In the genomic region with DNA sequence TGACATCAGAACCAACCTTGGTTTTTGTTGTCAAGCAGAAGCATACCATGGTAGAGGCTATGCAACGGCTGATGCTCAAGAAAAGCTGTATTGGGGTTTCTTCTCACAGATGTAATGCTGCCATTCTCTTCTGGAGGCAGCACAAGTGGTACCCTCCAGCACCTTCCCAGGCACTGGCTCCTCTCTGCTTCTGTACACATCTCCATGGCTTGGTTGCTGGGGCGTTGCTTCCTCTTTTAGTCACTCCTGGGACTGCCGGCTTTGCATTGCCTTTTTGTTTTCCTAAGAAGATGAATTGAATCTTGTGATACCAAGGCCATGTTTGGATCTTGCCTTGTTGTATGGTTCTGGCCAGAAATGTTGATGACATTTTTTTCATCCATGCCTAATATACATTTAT, we compare ENCODE assay signal across 22 mouse cellular contexts. TPM values are rescaled to one million over a fixed set of nuclear protein-coding genes. Genes with fewer than 3 reads are reported as not detected.
DNase-seq lines count a peak whose midpoint lies in the region; ATAC-seq lines count a peak whose summit lies in the region.
"Had no signal": no experiment of that assay in that cellular context is flagged by ENCODE, and none has a peak within 500 bp of the region (broad histone marks: within the 10 kb centered on the region; RNA-seq: fewer than 3 reads in every experiment).

No protein-coding gene starts in this region.

- DNase-seq in heart, adult 11 months = peak; percentile 82
- no peak for DNase-seq in heart, postnatal 4 days
- DNase-seq in kidney, adult 11 months = no peak
- DNase-seq in left cerebral cortex, adult 8-10 months (ENCODE audit: low spot score in 2 of 2) = no peak
- DNase-seq: adrenal gland, adult 8-10 months; adrenal gland, postnatal 25 days; B cell, adult 2 months; cerebellum, adult 18-20 months; cerebellum, adult 9-10 months; cerebellum, postnatal 25 days; gastrocnemius, postnatal 14 days; heart, postnatal 36 days had no signal

- peak; percentile 60; the same call in 1 of the 2 replicates for ATAC-seq in granulocyte monocyte progenitor cell, adult 5-6 weeks (replicated peaks; ENCODE audit: poor library complexity, severe bottlenecking)
- ATAC-seq in megakaryocyte progenitor cell, adult 5-6 weeks (replicated peaks; ENCODE audit: poor library complexity) = 0 out of 2 replicates have a peak, but pooled peaks have one; percentile 26
- ATAC-seq in erythroid progenitor cell, adult 5-6 weeks (replicated peaks; ENCODE audit: low FRiP score, poor library complexity, severe bottlenecking) = no peak
- ATAC-seq: forebrain, embryonic 15.5 days; hindbrain, postnatal 0 days; inflammation-experienced regulatory T-cells, adult 6 months; intestine, embryonic 16.5 days had no signal

RNA-seq across cellular contexts. Expression of gene Ptchd3, which starts 40.5 kb away (rescaled TPM):
- total RNA-seq in heart, postnatal 4 days (2021) = under 1 TPM; 0.18 to 0.60 TPM
- total RNA-seq in granulocyte monocyte progenitor cell, adult 5-6 weeks (2014; fragmentation: Nextera tagmentation) = not detected in 2 replicates
- total RNA-seq in granulocyte monocyte progenitor cell, adult 5-6 weeks (2017) = not detected in 2 replicates
- total RNA-seq in megakaryocyte progenitor cell, adult 5-6 weeks (2015) = not detected in 2 replicates
- not detected in 2 replicates for total RNA-seq in megakaryocyte progenitor cell, adult 5-6 weeks (2017)
- not detected in 2 replicates for total RNA-seq in erythroid progenitor cell, adult 5-6 weeks (2015; ENCODE audit: low replicate concordance)
- total RNA-seq in erythroid progenitor cell, adult 5-6 weeks (2017; ENCODE audit: low replicate concordance) = not detected in 2 replicates
- total RNA-seq in left cerebral cortex, adult 8-10 months (2022) = not detected
- total RNA-seq: adrenal gland, adult 8-10 months; adrenal gland, postnatal 25 days; CH12.LX; common myeloid progenitor, adult 5-6 weeks; gastrocnemius, postnatal 14 days; gastrocnemius, postnatal 4 days had no signal
